Mouse (Mus musculus): ENCODE measurements around the gene Onecut3.
A peak's percentile ranks its signal among the peaks of the same experiment; 100 is the strongest.

Gene Onecut3

DNA sequence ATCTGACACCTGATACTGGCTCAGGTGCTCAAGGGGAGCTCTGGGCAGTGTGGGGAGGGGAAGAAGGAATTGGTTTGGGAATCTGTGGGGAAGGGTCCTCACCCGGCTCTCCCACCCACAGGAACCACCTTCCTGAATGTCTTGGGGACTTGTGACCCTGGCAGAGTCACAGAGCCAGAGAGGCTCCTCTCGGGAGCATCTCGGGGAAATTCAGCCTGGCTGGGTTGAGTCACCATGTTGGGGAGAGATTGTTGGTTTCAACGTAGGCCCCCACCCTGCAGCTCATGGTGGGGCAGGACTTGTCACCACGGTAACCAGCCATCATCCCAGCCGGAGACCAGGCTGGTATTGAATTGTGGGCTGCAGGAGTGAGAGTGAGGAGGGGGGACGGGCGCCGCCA is 10.1 kb downstream of the Onecut3 start:
- DNase-seq (ENCODE audit: low spot score): no peak

GRCm38 (mm10) chr10:80506222-80506621 is 11.6 kb downstream of the Onecut3 start:
- peak; percentile 83 for DNase-seq (ENCODE audit: low spot score)

GRCm38 (mm10) chr10:80509412-80510272 is 15.0 kb downstream of the Onecut3 start:
- peak; percentile 85 for DNase-seq (ENCODE audit: low spot score)

- no peak for DNase-seq (ENCODE audit: low spot score)
Measured at GRCm38 (mm10) chr10:80510273-80510660, 15.6 kb downstream of the Onecut3 start.

DNA sequence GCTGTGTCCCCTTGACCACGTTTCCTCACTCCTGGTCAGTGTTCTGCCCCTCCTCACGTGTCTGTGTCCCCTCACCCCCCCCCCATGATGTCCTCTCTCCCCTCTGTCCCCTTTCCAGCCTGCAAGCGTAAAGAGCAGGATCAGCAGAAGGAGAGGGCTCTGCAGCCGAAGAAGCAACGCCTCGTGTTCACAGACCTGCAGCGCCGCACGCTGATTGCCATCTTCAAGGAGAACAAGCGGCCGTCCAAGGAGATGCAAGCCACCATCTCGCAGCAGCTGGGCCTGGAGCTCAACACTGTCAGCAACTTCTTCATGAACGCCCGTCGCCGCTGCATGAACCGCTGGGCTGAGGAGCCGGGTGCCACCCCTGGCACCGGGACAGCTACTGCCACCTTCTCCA is 19.1 kb downstream of the Onecut3 start:
- no peak for DNase-seq (ENCODE audit: low spot score)

GRCm38 (mm10) chr10:80519287-80519686 is 24.7 kb downstream of the Onecut3 start:
- DNase-seq (ENCODE audit: low spot score): no peak

DNA sequence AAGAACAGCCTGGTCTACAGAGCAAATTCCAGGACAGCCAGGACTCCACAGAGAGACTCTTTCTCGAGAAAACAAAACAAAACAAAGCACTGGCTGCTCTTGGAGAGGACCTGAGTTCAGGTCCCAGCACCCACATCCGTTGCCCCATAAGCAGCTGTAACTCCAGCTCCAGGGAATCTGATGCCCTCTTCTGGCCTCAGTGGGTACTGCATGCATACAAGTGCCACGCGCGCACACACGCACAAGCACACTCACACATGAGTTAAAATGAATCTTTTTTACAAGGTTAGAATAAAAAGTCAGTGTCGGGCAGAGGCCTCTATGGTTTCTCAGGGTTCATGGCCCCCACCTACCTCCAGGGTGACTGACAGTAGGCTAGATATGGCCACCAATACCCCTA is 28.7 kb downstream of the Onecut3 start:
- no peak for DNase-seq (ENCODE audit: low spot score)

DNA sequence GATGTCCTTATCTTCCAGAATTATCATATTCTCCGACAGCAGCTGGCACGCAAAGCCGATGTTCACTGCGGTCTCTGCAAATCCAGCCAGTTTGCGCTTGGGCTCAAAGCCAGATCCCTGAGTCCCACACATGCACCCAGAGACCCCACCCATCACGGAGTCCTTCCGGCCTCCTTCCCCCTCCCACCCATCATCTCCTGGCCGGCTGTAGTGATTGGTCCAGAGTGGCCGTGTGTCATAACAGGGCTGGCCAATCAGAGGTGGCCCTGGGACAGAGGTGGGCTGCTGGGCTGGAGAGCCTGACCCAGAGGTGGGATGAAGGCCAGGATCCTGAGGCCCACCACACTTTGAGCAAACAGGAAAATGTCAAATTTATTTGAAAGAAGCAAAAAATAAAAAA is 31.5 kb downstream of the Onecut3 start:
- peak; percentile 70 for DNase-seq (ENCODE audit: low spot score)

GRCm38 (mm10) chr10:80532783-80533182 is 38.1 kb downstream of the Onecut3 start:
- no peak for DNase-seq (ENCODE audit: low spot score)

- peak; percentile 44 for DNase-seq (ENCODE audit: low spot score)
Measured at GRCm38 (mm10) chr10:80533704-80534103, 39.1 kb downstream of the Onecut3 start.

DNA sequence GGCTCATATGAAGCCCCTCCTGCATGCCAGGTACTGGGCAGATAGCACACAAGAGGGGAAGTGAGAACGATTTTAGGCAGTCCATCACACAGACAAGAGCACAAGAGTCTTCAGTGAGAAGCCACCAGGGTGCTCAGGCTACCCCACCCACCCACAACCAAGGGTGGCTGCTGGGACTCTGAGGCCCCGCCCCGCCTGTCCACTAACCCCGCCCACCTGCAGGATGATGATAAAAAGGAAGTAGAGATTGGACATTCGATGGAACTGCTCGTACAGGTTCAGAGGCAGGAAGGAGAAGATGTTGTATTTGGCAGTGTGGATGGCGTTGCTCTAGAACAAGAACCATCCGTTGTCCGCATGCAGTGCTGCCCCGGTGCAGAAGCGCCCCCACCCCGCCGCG is 40.4 kb downstream of the Onecut3 start:
- DNase-seq (ENCODE audit: low spot score): no peak

- peak; percentile 29 for DNase-seq (ENCODE audit: low spot score)
Measured at GRCm38 (mm10) chr10:80535711-80536110, 41.1 kb downstream of the Onecut3 start.

DNA sequence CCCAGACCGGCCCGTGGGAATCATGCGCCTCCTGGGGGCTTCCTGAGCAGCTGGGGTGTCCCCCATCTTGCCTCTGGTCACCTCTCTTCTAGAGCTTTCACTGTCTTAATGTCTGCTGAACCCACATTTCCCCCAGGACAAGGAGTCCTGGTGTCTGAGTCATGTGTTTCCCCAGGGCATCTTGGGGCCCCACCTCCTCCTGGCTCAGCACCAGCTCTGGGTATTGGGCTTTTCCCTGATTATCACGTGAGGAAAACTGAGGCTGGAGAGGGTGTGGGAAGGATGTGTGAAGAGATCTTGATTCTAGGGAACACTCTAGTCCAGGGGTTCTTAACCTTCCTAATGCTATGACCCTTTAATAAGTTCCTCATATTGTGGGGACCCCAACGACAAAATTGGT is 43.5 kb downstream of the Onecut3 start:
- no peak for DNase-seq (ENCODE audit: low spot score)

- peak; percentile 91 for DNase-seq (ENCODE audit: low spot score)
Measured at GRCm38 (mm10) chr10:80538710-80539394, 44.2 kb downstream of the Onecut3 start, which contains the start of gene Atp8b3. Atp8b3 (minus strand) TSS chr10:80539124.

DNA sequence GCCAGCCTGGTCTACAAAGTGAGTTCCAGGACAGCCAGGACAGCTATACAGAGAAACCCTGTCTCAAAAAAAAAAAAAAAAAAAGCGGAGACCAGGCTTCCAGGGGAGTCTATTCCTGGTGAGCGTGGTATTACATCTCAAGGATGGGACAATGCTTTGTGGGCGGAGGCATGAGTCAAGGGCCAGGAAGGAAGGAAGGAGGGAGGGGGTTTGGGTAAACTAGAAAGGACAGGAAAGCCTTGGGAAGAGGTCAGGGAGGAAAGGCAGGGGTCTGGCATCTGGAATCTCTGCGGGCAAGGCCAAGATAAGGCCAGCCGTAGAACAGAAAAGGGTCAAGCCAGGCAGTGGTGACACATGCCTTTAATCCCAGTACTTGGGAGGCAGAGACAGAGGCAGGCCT is 44.9 kb downstream of the Onecut3 start:
- DNase-seq (ENCODE audit: low spot score): peak; percentile 43

DNA sequence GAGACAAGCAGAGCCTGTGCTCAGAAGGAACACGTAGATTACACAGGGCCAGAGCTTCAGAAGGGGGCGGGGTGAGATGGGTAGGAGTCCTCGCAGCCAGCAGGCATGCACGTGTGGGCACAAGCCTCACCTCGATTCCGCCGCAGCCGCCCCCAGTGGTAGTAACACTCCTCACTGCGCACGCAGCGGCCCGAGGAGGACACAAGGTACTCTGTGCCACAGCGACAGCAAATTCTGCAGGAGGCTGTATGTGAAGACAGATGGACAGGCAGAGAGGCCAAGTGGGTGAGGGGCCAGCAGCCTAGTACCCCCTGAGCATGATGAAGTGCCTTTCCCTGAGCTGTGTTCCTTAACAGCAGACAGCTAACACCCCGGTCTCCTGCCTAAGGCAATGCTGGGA is 49.2 kb downstream of the Onecut3 start:
- DNase-seq (ENCODE audit: low spot score): no peak

DNA sequence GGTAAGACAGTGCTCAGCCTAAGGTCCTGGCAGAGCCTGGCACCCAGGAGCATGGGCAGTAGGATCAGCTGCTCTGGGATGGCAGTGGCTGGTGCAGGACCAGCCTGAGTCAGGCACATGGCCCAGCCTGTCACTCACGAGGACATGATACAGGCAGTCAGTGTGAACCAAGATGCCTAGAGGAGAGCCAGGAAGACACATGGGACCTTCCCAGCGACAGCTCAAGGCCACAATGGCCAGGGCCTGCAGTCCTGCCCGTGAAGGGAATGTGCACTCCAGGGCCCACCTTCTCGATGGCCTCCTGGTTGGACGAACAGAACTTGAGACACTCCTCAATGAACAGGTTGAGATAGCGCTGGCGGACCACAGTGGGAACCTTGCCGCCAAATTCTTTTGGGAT is 51.0 kb downstream of the Onecut3 start:
- no peak for DNase-seq (ENCODE audit: low spot score)

DNA sequence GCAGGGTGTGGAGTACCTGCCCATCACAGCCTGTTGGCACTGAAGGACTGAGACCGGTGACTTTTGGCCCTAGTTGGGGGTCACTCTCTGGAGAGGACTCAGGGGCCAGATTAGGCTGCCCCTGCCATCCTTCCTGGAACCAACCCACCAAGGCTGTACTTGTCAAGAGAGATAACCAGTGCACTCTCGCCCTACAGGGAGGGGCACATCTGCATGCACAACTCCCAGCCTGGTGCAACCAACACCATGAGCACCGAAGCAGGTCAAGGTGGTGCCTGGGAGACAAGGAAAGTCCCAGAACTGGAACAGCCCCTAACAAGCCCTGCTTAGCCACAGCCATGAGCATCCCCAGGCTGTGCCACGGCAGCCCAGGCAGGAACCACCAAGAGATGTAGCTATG is 52.3 kb downstream of the Onecut3 start:
- DNase-seq (ENCODE audit: low spot score): no peak

GRCm38 (mm10) chr10:80547539-80547938 is 52.9 kb downstream of the Onecut3 start:
- DNase-seq (ENCODE audit: low spot score): no peak

GRCm38 (mm10) chr10:80548428-80549006 is 53.9 kb downstream of the Onecut3 start:
- peak; percentile 72 for DNase-seq (ENCODE audit: low spot score)

DNA sequence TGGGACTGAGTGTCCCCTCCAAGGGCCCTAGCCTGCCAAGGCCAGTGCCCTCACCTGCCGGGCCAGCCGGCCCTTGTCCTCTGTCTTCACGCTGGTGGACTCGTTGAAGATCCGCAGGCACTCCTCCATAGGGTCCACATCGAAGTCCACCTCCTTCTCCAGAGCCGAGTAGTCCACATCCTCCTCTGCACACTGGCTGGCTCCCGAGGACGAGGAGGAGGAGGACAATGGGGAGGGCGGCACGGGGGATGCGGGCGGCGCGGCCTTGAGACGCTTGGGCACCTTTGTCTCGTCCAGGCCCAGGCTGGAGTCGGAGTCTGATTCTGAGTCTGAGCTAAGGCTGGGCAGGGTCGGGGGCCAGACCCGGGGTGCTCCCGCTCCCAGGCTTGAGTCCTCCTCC is 54.6 kb downstream of the Onecut3 start:
- DNase-seq (ENCODE audit: low spot score): no peak

GRCm38 (mm10) chr10:80552364-80552763 is 57.7 kb downstream of the Onecut3 start:
- no peak for DNase-seq (ENCODE audit: low spot score)

- DNase-seq (ENCODE audit: low spot score): no peak
Measured at GRCm38 (mm10) chr10:80553575-80553974, 58.9 kb downstream of the Onecut3 start.
